12 mouse cellular contexts compared by ENCODE assay signal in the genomic region with DNA sequence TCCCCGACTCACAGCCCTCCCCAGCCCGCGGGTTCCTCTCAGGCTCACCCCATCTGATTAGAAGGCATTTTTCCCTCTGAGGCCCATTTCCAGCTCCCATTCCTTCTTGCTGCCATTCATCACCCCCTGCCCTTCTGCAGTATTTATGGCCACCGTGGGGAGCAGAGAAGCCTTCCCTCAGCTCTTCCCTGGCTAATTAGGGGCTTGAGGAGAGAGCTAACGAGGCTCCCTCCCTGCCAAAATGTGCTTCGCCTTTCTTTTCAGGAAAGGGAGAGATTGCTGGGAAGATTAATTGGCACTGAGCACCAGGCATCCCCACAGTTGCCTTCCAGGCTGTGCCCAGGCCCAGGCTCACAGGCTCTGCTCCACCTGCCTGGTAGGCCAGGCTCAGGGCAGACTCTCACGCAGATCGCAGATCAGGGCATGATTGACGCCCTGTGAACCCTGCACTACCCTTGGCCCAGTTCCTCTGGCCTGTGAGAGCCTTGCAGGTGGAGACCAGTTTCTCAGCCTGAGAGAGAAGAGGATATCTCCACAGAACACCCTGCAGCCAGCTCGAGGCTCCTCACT. TPM values are rescaled to one million over a fixed set of nuclear protein-coding genes. Genes with fewer than 3 reads are reported as not detected.
DNase-seq lines count a peak whose midpoint lies in the region; ATAC-seq lines count a peak whose summit lies in the region.
"Had no signal": no experiment of that assay in that cellular context is flagged by ENCODE, and none has a peak within 500 bp of the region (broad histone marks: within the 10 kb centered on the region; RNA-seq: fewer than 3 reads in every experiment).

No protein-coding gene starts in this region.

- peaks cover 2% of the 10 kb centered on the region; the same call in 1 of the 2 replicates for H3K36me3 ChIP-seq in hindbrain, embryonic 11.5 days (ENCODE audit: control insufficient read depth, insufficient read depth, low read length)
- H3K36me3 ChIP-seq in midbrain, embryonic 16.5 days (ENCODE audit: control insufficient read depth, insufficient read depth, low read length) = peaks cover 21% of the 10 kb centered on the region

- no peaks in the 10 kb centered on the region for H3K9me3 ChIP-seq in hindbrain, embryonic 11.5 days (ENCODE audit: control insufficient read depth, low read length)
- no peaks in the 10 kb centered on the region for H3K9me3 ChIP-seq in midbrain, embryonic 16.5 days (replicated peaks; ENCODE audit: control insufficient read depth, low read length, poor library complexity, severe bottlenecking)
- H3K9me3 ChIP-seq: embryonic facial prominence, embryonic 15.5 days; liver, embryonic 13.5 days had no signal

- H3K27ac ChIP-seq in hindbrain, embryonic 11.5 days (ENCODE audit: low read depth, low read length) = peak overlapping the region; percentile 31; the same call in 1 of the 2 replicates
- H3K27ac ChIP-seq in midbrain, embryonic 16.5 days (ENCODE audit: low read length) = peak overlapping the region; percentile 80
- H3K27ac ChIP-seq: embryonic facial prominence, embryonic 15.5 days; heart, adult 2 months; liver, embryonic 13.5 days had no signal

- no peak for ATAC-seq in hindbrain, embryonic 11.5 days (ENCODE audit: low FRiP score)
- ATAC-seq in midbrain, embryonic 16.5 days = peak; percentile 55
- no peak for ATAC-seq in activated CD4-positive, CD25-positive, alpha-beta regulatory T cell, adult 4 months

- H3K9ac ChIP-seq in hindbrain, embryonic 11.5 days (ENCODE audit: low read depth, low read length) = no peak overlapping the region
- peak overlapping the region; percentile 38 for H3K9ac ChIP-seq in midbrain, embryonic 16.5 days (ENCODE audit: low read depth, low read length)
- H3K9ac ChIP-seq: embryonic facial prominence, embryonic 15.5 days; liver, embryonic 13.5 days had no signal

- 75% methylated on average over 10 of the region's 10 CpGs for WGBS in hindbrain, embryonic 11.5 days
- 56% methylated on average over 10 of the region's 10 CpGs for WGBS in midbrain, embryonic 16.5 days

- H3K4me2 ChIP-seq in hindbrain, embryonic 11.5 days (replicated peaks; ENCODE audit: low read depth, low read length) = no peak overlapping the region
- no peak overlapping the region for H3K4me2 ChIP-seq in midbrain, embryonic 16.5 days (ENCODE audit: low read length)
- H3K4me2 ChIP-seq: embryonic facial prominence, embryonic 15.5 days; liver, embryonic 13.5 days had no signal

- H3K27me3 ChIP-seq in hindbrain, embryonic 11.5 days (ENCODE audit: control insufficient read depth, insufficient read depth, low read length) = no peaks in the 10 kb centered on the region
- no peaks in the 10 kb centered on the region for H3K27me3 ChIP-seq in midbrain, embryonic 16.5 days (ENCODE audit: control insufficient read depth, insufficient read depth, low read depth, low read length)
- H3K27me3 ChIP-seq: embryonic facial prominence, embryonic 15.5 days; liver, embryonic 13.5 days had no signal

- intact Hi-C loops in left cerebral cortex, postnatal 10 days (cut with DNase I) = no loop called here
- intact Hi-C loops in heart, postnatal 10 days (cut with DNase I) = no loop called here

- H3K4me1 ChIP-seq in hindbrain, embryonic 11.5 days (replicated peaks; ENCODE audit: control insufficient read depth, insufficient read depth, low read length) = no peaks in the 10 kb centered on the region
- H3K4me1 ChIP-seq in midbrain, embryonic 16.5 days (ENCODE audit: control insufficient read depth, insufficient read depth, low read length) = no peaks in the 10 kb centered on the region; the same call in 1 of the 2 replicates
- H3K4me1 ChIP-seq: embryonic facial prominence, embryonic 15.5 days had no signal

- DNase-seq in right cerebral cortex, postnatal 10 days (ENCODE audit: low spot score in 2 of 2) = peak; percentile 30 to 50
- no peak for DNase-seq in right cerebral cortex, adult 2 months (ENCODE audit: low spot score in 2 of 2)
- no peak for DNase-seq in hindbrain, embryonic 11.5 days (ENCODE audit: low spot score)
- no peak for DNase-seq in left cerebral cortex, postnatal 10 days (ENCODE audit: extremely low spot score in 1 of 2, low spot score in 2 of 2)
- DNase-seq in heart, postnatal 10 days = no peak
- DNase-seq: heart, adult 2 months; kidney, adult 2 months; liver, embryonic 13.5 days; retina, postnatal 1 day had no signal

- H3K4me3 ChIP-seq in hindbrain, embryonic 11.5 days (ENCODE audit: low read depth, low read length) = no peak overlapping the region
- no peak overlapping the region for H3K4me3 ChIP-seq in midbrain, embryonic 16.5 days (ENCODE audit: low read depth, low read length)
- H3K4me3 ChIP-seq: embryonic facial prominence, embryonic 15.5 days; heart, adult 2 months; liver, embryonic 13.5 days had no signal

RNA-seq across cellular contexts. Expression of gene Chmp6, which starts 19.5 kb away (rescaled TPM):
- 87.2 and 88.3 TPM in 2 replicates for polyA plus RNA-seq in hindbrain, embryonic 11.5 days (2014; fragmentation: Nextera tagmentation; extraction: Ambion mirVana)
- 109 and 115 TPM in 2 replicates for polyA plus RNA-seq in midbrain, embryonic 16.5 days (2015; fragmentation: Nextera tagmentation; extraction: Ambion mirVana)
- total RNA-seq in left cerebral cortex, postnatal 10 days (2021) = 10 to 100 TPM; 43.0 to 46.9 TPM
- 10 to 100 TPM; 46.6 to 52.0 TPM for polyA plus RNA-seq in activated CD4-positive, CD25-positive, alpha-beta regulatory T cell, adult 4 months (2017; shearing (Covaris generic))
- total RNA-seq in heart, postnatal 10 days (2021) = 10 to 100 TPM; 36.2 to 36.3 TPM

RNA-seq across cellular contexts. Expression of gene Baiap2, which starts 48.8 kb away (rescaled TPM):
- 10.1 and 11.5 TPM in 2 replicates for polyA plus RNA-seq in hindbrain, embryonic 11.5 days (2014; fragmentation: Nextera tagmentation; extraction: Ambion mirVana)
- 14.7 and 15.7 TPM in 2 replicates for polyA plus RNA-seq in midbrain, embryonic 16.5 days (2015; fragmentation: Nextera tagmentation; extraction: Ambion mirVana)
- 100 to 1,000 TPM; 116 to 122 TPM for total RNA-seq in left cerebral cortex, postnatal 10 days (2021)
- polyA plus RNA-seq in activated CD4-positive, CD25-positive, alpha-beta regulatory T cell, adult 4 months (2017; shearing (Covaris generic)) = 10 to 100 TPM in 1 of 2 experiments, 1 to 10 TPM in 1; 6.9 to 12.0 TPM
- 10 to 100 TPM in 1 of 2 experiments, 1 to 10 TPM in 1; 6.9 to 12.7 TPM for total RNA-seq in heart, postnatal 10 days (2021)

Comparison
In these comparisons a context has a peak if more than half of its experiments do, and no peak if none do; other contexts are left out.
1. DNase-seq: peak in right cerebral cortex, postnatal 10 days (2 of 2); none in right cerebral cortex, adult 2 months (0 of 2), hindbrain, embryonic 11.5 days (single experiment), left cerebral cortex, postnatal 10 days (0 of 2) and heart, postnatal 10 days (0 of 2).